Mouse (Mus musculus) heart, embryonic 11.5 days (tissue): Measurements from ENCODE around the gene Nabp2. TPM values are rescaled to one million over a fixed set of nuclear protein-coding genes. Genes with fewer than 3 reads are reported as not detected.

ENCODE experiments used
- ATAC-seq: fragments of 200-750 bp; cut with Nextera tagmentation; replicated peaks from 2 replicates; pipeline ENCODE4 v1.8.0; 2017; ENCODE audit warnings: moderate library complexity; ENCODE audit not compliant: insufficient number of reproducible peaks, low FRiP score, low TSS enrichment
- H3K27ac ChIP-seq: fragments of 300-500 bp; sonication (generic); 2 replicates; pipeline ENCODE4 v1.5.1; 2014; ENCODE audit warnings: mild to moderate bottlenecking, low read depth, low read length
- H3K27me3 ChIP-seq: fragments of 300-500 bp; sonication (generic); 2 replicates; pipeline ENCODE4 v1.6.1; 2014; ENCODE audit warnings: mild to moderate bottlenecking, low read length, mixed read lengths; ENCODE audit not compliant: control insufficient read depth, insufficient read depth
- H3K36me3 ChIP-seq: fragments of 300-500 bp; sonication (generic); 2 replicates; pipeline ENCODE4 v1.6.1; 2014; ENCODE audit warnings: mild to moderate bottlenecking, low read length, moderate library complexity, mixed read lengths; ENCODE audit not compliant: control insufficient read depth, insufficient read depth
- H3K4me1 ChIP-seq: fragments of 300-500 bp; sonication (generic); 2 replicates; pipeline ENCODE4 v1.6.1; 2014; ENCODE audit warnings: low read length; ENCODE audit not compliant: control insufficient read depth, insufficient read depth
- H3K4me2 ChIP-seq: fragments of 300-500 bp; sonication (generic); 2 replicates; pipeline ENCODE4 v1.6.1; 2014; ENCODE audit warnings: mild to moderate bottlenecking, moderate library complexity
- H3K4me3 ChIP-seq: fragments of 300-500 bp; sonication (generic); 2 replicates; pipeline ENCODE4 v1.5.1; 2014; ENCODE audit warnings: low read depth, low read length
- H3K9ac ChIP-seq: fragments of 300-500 bp; sonication (generic); 2 replicates; pipeline ENCODE4 v1.6.1; 2014; ENCODE audit warnings: mild to moderate bottlenecking, low read depth, low read length, moderate library complexity
- H3K9me3 ChIP-seq: fragments of 300-500 bp; sonication (generic); replicated peaks from 2 replicates; pipeline ENCODE4 v1.6.1; 2016; ENCODE audit warnings: low read length; ENCODE audit not compliant: control insufficient read depth
- WGBS: fragments of 180-500 bp; shearing (Covaris S2); extraction: QIAGEN DNeasy Blood & Tissue Kit; methylation state at CpG from one replicate; pipeline ENCODE4 v1.1.7; 2014; ENCODE audit not compliant: insufficient replicate concordance; 5-methylcytosine and 5-hydroxymethylcytosine counted together
- polyA plus RNA-seq: library from polyadenylated mRNA; unstranded; fragments of >200 nt; fragmentation: Nextera tagmentation; extraction: Ambion mirVana; gene quantifications from 2 replicates; pipeline ENCODE4 v1.2.1, GENCODE M21; 2014

Nabp2 gene
- polyA plus RNA-seq, 1 experiment from 2014 or later = 70.8 TPM

DNA sequence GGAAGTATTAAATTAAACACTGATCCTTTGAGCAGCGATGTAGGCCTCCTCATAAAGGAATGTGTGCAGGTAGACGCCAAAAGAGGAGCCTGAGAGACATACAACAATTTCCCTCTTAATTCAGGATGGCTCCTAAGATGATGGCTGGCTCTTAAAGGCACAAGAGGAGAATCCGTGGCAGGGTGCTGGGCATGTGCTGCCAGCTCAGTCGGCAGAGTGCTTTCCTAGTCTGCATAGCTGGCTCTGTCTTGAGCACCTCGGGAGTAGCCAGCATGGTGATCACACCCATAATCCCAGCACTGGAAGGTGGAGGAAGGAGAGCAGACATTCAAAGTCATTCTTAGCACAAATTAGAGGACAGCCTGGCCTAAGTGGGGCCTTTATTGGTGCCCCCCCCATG lies 24.6 kb upstream of the Nabp2 start:
- Histone ChIP-seq H3K9me3 (no peaks in the 10 kb centered on the region), H3K4me1 (no peaks in the 10 kb centered on the region), H3K4me3 (no peak overlapping the region), H3K27me3 (no peaks in the 10 kb centered on the region), H3K36me3 (peaks cover 28% of the 10 kb centered on the region), H3K4me2 (no peak overlapping the region), H3K27ac (peak overlapping the region; percentile 22; the same call in 1 of the 2 replicates), H3K9ac (no peak overlapping the region)
- WGBS = 89% methylated on average over 5 of the region's 5 CpGs
- ATAC-seq = no peak

DNA sequence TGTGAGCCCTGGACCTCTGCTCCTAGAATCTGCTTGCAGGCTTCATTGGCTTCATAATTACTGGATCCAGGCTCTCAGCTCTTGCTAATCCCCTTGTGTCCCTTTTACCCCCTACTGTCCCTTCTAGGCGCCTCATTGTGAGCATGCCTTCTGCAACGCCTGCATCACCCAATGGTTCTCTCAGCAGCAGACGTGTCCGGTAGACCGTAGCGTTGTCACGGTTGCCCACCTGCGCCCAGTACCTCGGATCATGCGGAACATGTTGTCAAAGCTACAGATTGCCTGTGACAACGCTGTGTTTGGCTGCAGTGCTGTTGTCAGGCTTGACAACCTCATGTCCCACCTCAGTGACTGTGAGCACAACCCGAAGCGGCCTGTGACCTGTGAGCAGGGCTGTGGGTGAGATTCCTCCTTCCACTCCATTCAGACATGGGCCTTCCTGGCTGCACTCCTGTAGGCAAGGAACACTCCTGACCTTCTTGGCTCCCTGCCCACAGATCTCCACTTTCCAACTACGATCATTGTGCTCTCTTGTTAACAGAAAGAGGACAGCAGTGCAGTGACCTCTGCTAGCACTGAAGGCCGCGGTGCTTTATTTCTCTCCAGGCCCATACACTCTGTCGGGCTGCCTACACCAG lies 24.0 kb upstream of the Nabp2 start:
- 84% methylated on average over 17 of the region's 17 CpGs for WGBS
- Histone ChIP-seq H3K36me3 (peaks cover 28% of the 10 kb centered on the region), H3K4me2 (no peak overlapping the region), H3K27ac (peak overlapping the region; percentile 22; the same call in 1 of the 2 replicates), H3K27me3 (no peaks in the 10 kb centered on the region), H3K4me1 (no peaks in the 10 kb centered on the region), H3K9ac (no peak overlapping the region), H3K4me3 (no peak overlapping the region), H3K9me3 (no peaks in the 10 kb centered on the region)
- no peak for ATAC-seq

DNA sequence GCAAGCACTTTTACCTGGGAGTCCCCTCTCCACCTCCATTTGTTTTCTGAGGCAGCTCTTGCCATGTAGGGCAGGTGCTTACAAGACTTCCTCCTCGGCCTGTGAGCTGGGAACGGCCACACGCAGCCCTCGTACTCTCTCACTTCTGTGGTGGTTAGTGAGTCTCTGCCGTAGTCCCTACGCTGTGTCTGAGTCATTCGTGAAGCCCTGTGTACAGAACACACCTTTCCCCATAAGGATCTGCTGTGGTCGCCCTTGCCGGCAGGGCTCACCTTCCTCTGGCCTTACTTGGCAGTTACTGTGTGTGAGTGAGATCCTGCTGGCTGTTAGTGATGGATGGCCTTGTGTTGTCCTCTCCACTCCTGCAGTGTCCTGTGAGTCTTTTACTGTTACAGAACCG lies 23.4 kb upstream of the Nabp2 start:
- peaks cover 31% of the 10 kb centered on the region for H3K36me3 ChIP-seq
- no peak overlapping the region for H3K4me3 ChIP-seq
- H3K4me1 ChIP-seq = no peaks in the 10 kb centered on the region
- H3K9ac ChIP-seq = no peak overlapping the region
- H3K4me2 ChIP-seq = no peak overlapping the region
- 81% methylated on average over 10 of the region's 10 CpGs for WGBS
- no peaks in the 10 kb centered on the region for H3K9me3 ChIP-seq
- no peak overlapping the region for H3K27ac ChIP-seq
- ATAC-seq = no peak
- H3K27me3 ChIP-seq = no peaks in the 10 kb centered on the region

DNA sequence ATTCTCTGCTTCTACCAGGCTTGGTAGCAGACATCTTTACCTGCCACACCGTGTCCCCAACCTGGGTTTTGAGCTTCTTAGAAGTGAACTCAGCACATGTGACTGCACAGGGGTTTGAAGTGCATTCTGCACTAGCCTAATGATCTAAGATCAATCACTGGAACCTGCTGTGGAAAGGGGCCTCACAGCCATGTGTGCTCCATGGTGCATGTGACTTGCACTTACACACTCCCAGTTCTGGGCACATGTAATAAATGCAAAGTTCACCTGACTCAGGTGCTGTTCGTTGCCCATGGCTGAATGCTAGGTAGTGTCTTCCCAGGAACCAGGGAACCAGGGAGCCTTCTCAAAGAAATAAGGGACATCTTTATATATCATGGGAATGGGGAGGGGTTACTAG lies 22.1 kb upstream of the Nabp2 start:
- H3K9ac ChIP-seq = no peak overlapping the region
- H3K4me1 ChIP-seq = no peaks in the 10 kb centered on the region
- no peaks in the 10 kb centered on the region for H3K27me3 ChIP-seq
- H3K27ac ChIP-seq = no peak overlapping the region
- no peaks in the 10 kb centered on the region for H3K9me3 ChIP-seq
- no peak overlapping the region for H3K4me3 ChIP-seq
- peaks cover 29% of the 10 kb centered on the region for H3K36me3 ChIP-seq
- no peak overlapping the region for H3K4me2 ChIP-seq
- ATAC-seq = no peak
- 95% methylated on average over 2 of the region's 2 CpGs for WGBS

DNA sequence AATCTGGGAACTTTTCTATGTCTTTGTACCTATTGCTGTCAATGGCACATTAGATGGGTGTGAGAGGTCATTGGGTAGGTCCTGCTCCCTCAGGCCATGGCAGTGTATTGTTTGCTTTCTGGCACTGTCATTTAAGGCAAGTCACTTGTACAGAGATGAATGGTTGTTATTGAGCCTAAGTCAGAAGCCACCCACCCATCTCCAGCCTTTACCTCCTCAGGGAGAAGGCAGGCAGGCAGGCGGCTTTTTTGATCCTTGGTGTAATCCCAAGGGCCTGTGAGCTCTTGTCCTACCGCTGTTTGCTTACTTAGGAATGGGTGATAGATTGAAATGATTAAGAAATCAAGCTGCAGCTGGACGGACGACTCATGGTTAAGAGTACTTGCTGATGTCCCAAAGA lies 18.2 kb upstream of the Nabp2 start:
- Histone ChIP-seq H3K4me2 (no peak overlapping the region), H3K9me3 (no peaks in the 10 kb centered on the region), H3K4me3 (no peak overlapping the region), H3K27ac (no peak overlapping the region), H3K9ac (no peak overlapping the region), H3K4me1 (peaks cover 4% of the 10 kb centered on the region; the same call in 1 of the 2 replicates), H3K36me3 (peaks cover 16% of the 10 kb centered on the region), H3K27me3 (no peaks in the 10 kb centered on the region)
- 77% methylated on average over 4 of the region's 4 CpGs for WGBS
- ATAC-seq = no peak

DNA sequence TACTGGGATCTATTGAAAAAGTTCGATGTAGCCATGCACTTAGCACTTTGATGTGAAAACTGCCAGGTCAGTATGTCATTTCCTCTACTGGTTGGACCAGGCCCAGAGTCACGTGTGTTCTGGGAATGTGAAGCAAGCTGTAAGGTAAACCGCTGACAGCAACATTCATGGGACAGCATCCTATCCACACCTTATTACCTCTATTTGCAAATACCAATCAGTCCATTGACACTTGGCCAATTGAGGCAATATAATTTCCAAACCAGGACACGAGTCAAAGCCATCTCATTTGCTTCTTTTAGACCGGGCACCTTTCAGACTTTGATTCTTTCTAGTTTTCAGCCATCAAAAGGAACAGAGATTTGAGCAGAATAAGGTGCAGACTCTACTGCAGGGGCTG lies 17.8 kb upstream of the Nabp2 start:
- WGBS = 90% methylated on average over 5 of the region's 5 CpGs

DNA sequence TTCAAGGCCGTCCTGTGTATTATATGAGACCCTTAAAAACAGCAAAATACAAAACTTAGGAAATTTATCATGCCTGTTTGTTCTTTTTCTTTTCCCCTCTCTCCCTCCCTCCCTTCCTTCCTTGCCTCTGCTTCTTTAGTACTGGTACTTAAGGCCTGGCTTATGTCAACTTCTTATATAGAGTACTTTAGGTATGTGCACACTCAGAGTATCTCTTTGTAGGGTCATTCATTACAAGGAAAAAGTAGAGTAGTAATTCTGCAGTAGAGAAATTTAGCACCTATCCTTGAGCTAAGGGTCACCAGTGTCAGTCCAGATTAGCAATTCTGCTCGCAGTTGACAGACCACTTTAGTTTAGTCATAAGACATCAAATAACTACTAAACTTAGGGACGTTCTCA lies 14.0 kb upstream of the Nabp2 start:
- WGBS = 82% methylated on average over 3 of the region's 3 CpGs
- no peak overlapping the region for H3K9ac ChIP-seq

More for the DNA sequence above, 17.8 kb upstream of the Nabp2 start:
- no peaks in the 10 kb centered on the region for H3K27me3 ChIP-seq
- no peaks in the 10 kb centered on the region for H3K9me3 ChIP-seq
- H3K4me3 ChIP-seq = no peak overlapping the region
- H3K4me1 ChIP-seq = peaks cover 5% of the 10 kb centered on the region; the same call in 1 of the 2 replicates
- H3K27ac ChIP-seq = no peak overlapping the region
- ATAC-seq = no peak
- no peak overlapping the region for H3K4me2 ChIP-seq
- H3K36me3 ChIP-seq = peaks cover 16% of the 10 kb centered on the region
- H3K9ac ChIP-seq = no peak overlapping the region

DNA sequence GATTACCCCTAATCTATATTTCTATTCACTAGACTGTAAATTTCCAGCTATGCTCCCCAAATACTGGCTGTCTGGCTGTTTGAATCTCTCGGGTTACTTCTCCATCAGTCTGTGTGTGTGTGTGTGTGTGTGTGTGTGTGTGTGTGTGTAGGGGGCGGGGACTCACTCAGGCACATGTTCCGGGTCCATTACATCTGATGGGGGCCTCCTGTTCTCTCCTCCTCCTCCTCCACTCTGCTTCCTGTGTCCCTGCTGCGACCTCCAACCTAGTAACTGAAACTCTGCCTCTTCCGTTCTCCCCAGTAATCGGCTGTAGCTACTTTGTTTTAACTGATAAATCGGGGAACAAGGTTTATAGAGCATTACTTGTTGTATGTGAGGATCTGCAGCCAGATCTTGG lies 13.3 kb upstream of the Nabp2 start:
- H3K4me2 ChIP-seq = no peak overlapping the region; the same call in 1 of the 2 replicates
- no peak overlapping the region for H3K4me3 ChIP-seq
- no peak for ATAC-seq
- peaks cover 5% of the 10 kb centered on the region; the same call in 1 of the 2 replicates for H3K4me1 ChIP-seq
- H3K27ac ChIP-seq = 0 out of 2 replicates have a peak overlapping the region, but pooled peaks have one; percentile 50
- H3K9me3 ChIP-seq = no peaks in the 10 kb centered on the region
- peaks cover 11% of the 10 kb centered on the region for H3K36me3 ChIP-seq
- WGBS = 49% methylated on average over 7 of the region's 7 CpGs
- no peaks in the 10 kb centered on the region for H3K27me3 ChIP-seq
- no peak overlapping the region for H3K9ac ChIP-seq

More for the DNA sequence above, 14.0 kb upstream of the Nabp2 start:
- Histone ChIP-seq H3K4me1 (peaks cover 5% of the 10 kb centered on the region; the same call in 1 of the 2 replicates), H3K9me3 (no peaks in the 10 kb centered on the region), H3K4me3 (no peak overlapping the region), H3K36me3 (peaks cover 15% of the 10 kb centered on the region), H3K27me3 (no peaks in the 10 kb centered on the region), H3K27ac (0 out of 2 replicates have a peak overlapping the region, but pooled peaks have one; percentile 50), H3K4me2 (no peak overlapping the region)
- no peak for ATAC-seq

DNA sequence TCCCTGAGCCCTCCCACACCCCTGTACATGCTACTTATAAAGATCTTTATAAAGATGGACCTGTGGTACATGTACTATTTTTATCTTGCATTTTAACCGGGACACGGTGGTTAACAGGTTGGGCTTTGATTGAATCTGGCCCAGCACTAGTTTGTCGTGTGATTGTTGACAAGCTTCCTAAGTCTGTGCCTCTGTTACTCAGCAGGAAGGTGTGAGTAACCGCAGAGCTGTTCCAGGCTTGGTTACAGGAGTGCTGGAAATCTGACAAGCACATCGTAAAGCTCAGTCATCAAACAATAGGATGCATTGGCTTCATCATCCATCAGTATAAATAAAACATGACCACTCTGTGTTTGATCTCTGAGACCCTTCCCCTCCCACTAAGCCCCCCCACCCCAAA lies 11.1 kb upstream of the Nabp2 start:
- 66% methylated on average over 5 of the region's 5 CpGs for WGBS
- H3K27ac ChIP-seq = no peak overlapping the region

More for the DNA sequence above, 11.1 kb upstream of the Nabp2 start:
- peaks cover 5% of the 10 kb centered on the region; the same call in 1 of the 2 replicates for H3K4me1 ChIP-seq
- no peak overlapping the region for H3K4me2 ChIP-seq
- no peak overlapping the region for H3K4me3 ChIP-seq
- no peaks in the 10 kb centered on the region for H3K9me3 ChIP-seq
- H3K27me3 ChIP-seq = no peaks in the 10 kb centered on the region
- H3K36me3 ChIP-seq = peaks cover 10% of the 10 kb centered on the region
- no peak overlapping the region for H3K9ac ChIP-seq
- no peak for ATAC-seq
